Mouse (Mus musculus) olfactory bulb, adult 2 months (tissue): Measurements from ENCODE around the gene Npc2.

Experiments
- CTCF ChIP-seq: fragments of 200-500 bp; IDR thresholded peaks from 2 replicates; pipeline ENCODE4 v1.5.1; 2012; ENCODE audit warnings: low read depth, mild to moderate bottlenecking, low read length, moderate library complexity; ENCODE audit not compliant: insufficient read depth
- POLR2A ChIP-seq: fragments of 200-500 bp; IDR thresholded peaks from 2 replicates; pipeline ENCODE4 v1.6.1; 2012; ENCODE audit warnings: mild to moderate bottlenecking, low read depth, low read length, moderate library complexity; ENCODE audit not compliant: insufficient read depth

DNA sequence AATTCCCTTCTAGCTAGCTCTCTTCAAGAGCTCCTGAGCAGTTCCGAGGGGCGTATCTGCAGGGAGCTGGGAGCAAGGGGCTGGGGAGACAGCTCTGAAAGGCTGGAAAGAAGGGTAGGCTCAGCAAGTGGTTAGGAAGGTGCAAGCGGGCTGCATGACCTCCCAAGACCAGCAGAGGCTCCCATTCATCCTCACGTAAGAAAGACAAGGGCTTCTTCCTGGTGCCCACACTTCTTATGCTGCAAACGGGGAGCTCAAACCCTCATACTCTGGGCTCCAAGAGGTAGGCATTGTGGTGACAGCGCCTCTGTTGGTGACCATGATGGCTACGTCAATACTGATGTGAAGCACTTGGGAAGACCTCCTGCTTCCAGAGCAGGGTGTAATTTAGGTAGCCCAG is 40.8 kb upstream of the Npc2 start:
- TF ChIP-seq CTCF (no peak), POLR2A (no peak)
